Mouse (Mus musculus): ENCODE measurements at regions not wholly inside any gene's neighbourhood (a gene's known extent, or its start where the extent isn't known, plus 50 kb on each side); places are given as distances from the start of the nearest gene placed in this dataset.

- TF ChIP-seq CTCF (IDR thresholded peaks at IDR 0.05; ENCODE audit: borderline replicate concordance, insufficient read depth, low read depth, low read length) (no peak), POLR2A (IDR thresholded peaks at IDR 0.05; ENCODE audit: borderline replicate concordance, insufficient read depth, low read length) (no peak)
Measured at GRCm38 (mm10) chr11:48488308-48488707, 311.8 kb upstream of the Rack1 start.
